Mouse (Mus musculus) MEL (cell line): ENCODE results near the gene Top3b.

Experiments used
- POLR2AphosphoS2 ChIP-seq: IDR thresholded peaks from 2 replicates; pipeline ENCODE4 v1.6.1; 2011; ENCODE audit warnings: low read length, improper control_type of control experiment
- USF1 ChIP-seq: IDR thresholded peaks from 2 replicates; pipeline ENCODE4 v1.6.1; 2014; ENCODE audit warnings: low read depth, mild to moderate bottlenecking, inconsistent platforms, low read length, improper control_type of control experiment, moderate library complexity

GRCm38 (mm10) chr16:16854836-16855235, 15.7 kb upstream of the Top3b start:
- TF ChIP-seq POLR2AphosphoS2 = no peak
- TF ChIP-seq USF1 = no peak
